Mouse (Mus musculus) liver, postnatal 0 days (tissue): ENCODE measurements around the gene Ntn4. TPM values are rescaled to one million over a fixed set of nuclear protein-coding genes. Genes with fewer than 3 reads are reported as not detected.
A peak's percentile ranks its signal among the peaks of the same experiment; 100 is the strongest.

Source experiments
- ATAC-seq: fragments of 200-750 bp; cut with Nextera tagmentation; 2 replicates; pipeline ENCODE4 v1.8.0; 2017; ENCODE audit warnings: mild to moderate bottlenecking, moderate library complexity
- DNase-seq: peaks from one replicate; pipeline ENCODE4 v3.0.0-alpha.2; 2016
- H3K27ac ChIP-seq: fragments of 300-500 bp; sonication (generic); 2 replicates; pipeline ENCODE4 v1.5.1; 2014; ENCODE audit warnings: antibody characterized with exemption, moderate library complexity, mild to moderate bottlenecking, low read depth
- H3K27me3 ChIP-seq: fragments of 300-500 bp; sonication (generic); 2 replicates; pipeline ENCODE4 v1.6.1; 2014; ENCODE audit warnings: low read length, control low read depth, mixed read lengths; ENCODE audit not compliant: insufficient read depth
- H3K36me3 ChIP-seq: fragments of 300-500 bp; sonication (generic); replicated peaks from 2 replicates; pipeline ENCODE4 v1.6.1; 2014; ENCODE audit warnings: mild to moderate bottlenecking, control low read depth, low read length, moderate library complexity, mixed read lengths; ENCODE audit not compliant: insufficient read depth
- H3K4me1 ChIP-seq: fragments of 300-500 bp; sonication (generic); 2 replicates; pipeline ENCODE4 v1.6.1; 2014; ENCODE audit warnings: antibody characterized with exemption, mild to moderate bottlenecking, control low read depth; ENCODE audit not compliant: insufficient read depth
- H3K4me2 ChIP-seq: fragments of 300-500 bp; sonication (generic); 2 replicates; pipeline ENCODE4 v1.6.1; 2014; ENCODE audit warnings: low read depth, mild to moderate bottlenecking, low read length, moderate library complexity, mixed read lengths
- H3K4me3 ChIP-seq: fragments of 300-500 bp; sonication (generic); 2 replicates; pipeline ENCODE4 v1.5.1; 2014; ENCODE audit warnings: low read depth, low read length
- H3K9ac ChIP-seq: fragments of 300-500 bp; sonication (generic); replicated peaks from 2 replicates; pipeline ENCODE4 v1.6.1; 2014; ENCODE audit warnings: mild to moderate bottlenecking, moderate library complexity
- H3K9me3 ChIP-seq: fragments of 300-500 bp; sonication (generic); 2 replicates; pipeline ENCODE4 v1.6.1; 2016; ENCODE audit warnings: mild to moderate bottlenecking, control low read depth, low read length, mixed read lengths
- CTCF ChIP-seq: sonication (generic); IDR thresholded peaks from 2 replicates; pipeline ENCODE4 v1.5.1; 2016; ENCODE audit warnings: antibody characterized with exemption, low read depth
- EP300 ChIP-seq: IDR thresholded peaks from 2 replicates; pipeline ENCODE4 v1.6.1; 2016; ENCODE audit warnings: antibody characterized with exemption, low read depth, mild to moderate bottlenecking
- WGBS: fragments of 180-500 bp; shearing (Covaris S2); extraction: QIAGEN DNeasy Blood & Tissue Kit; methylation state at CpG from one replicate; pipeline ENCODE4 v1.1.7; 2014; ENCODE audit not compliant: insufficient replicate concordance; 5-methylcytosine and 5-hydroxymethylcytosine counted together
- polyA plus RNA-seq: library from polyadenylated mRNA; unstranded; fragments of >200 nt; fragmentation: Nextera tagmentation; extraction: Ambion mirVana; gene quantifications from 2 replicates; pipeline ENCODE4 v1.2.1, GENCODE M21; 2015

Gene Ntn4
- polyA plus RNA-seq, 1 experiment from 2014 or later = 0.74 TPM

- Histone ChIP-seq H3K4me1 (peaks cover 2% of the 10 kb centered on the region), H3K27ac (no peak overlapping the region), H3K9me3 (no peaks in the 10 kb centered on the region), H3K36me3 (no peaks in the 10 kb centered on the region), H3K9ac (no peak overlapping the region), H3K4me2 (no peak overlapping the region), H3K4me3 (no peak overlapping the region), H3K27me3 (no peaks in the 10 kb centered on the region)
- ATAC-seq (no peak), DNase-seq (no peak)
- no peak for TF ChIP-seq EP300
- TF ChIP-seq CTCF = no peak
- 47% methylated on average over 6 of the region's 6 CpGs for WGBS
Observed at GRCm38 (mm10) chr10:93742598-93742997, 102.1 kb downstream of the Ntn4 start.

GRCm38 (mm10) chr10:93749267-93750192, 109.0 kb downstream of the Ntn4 start:
- Histone ChIP-seq H3K4me2 (peak overlapping the region; percentile 22; the same call in 1 of the 2 replicates), H3K9me3 (no peaks in the 10 kb centered on the region), H3K27me3 (no peaks in the 10 kb centered on the region), H3K4me3 (no peak overlapping the region), H3K27ac (no peak overlapping the region), H3K9ac (no peak overlapping the region), H3K36me3 (no peaks in the 10 kb centered on the region), H3K4me1 (no peaks in the 10 kb centered on the region)
- peak; percentile 57; the same call in 1 of the 2 replicates for TF ChIP-seq EP300
- TF ChIP-seq CTCF = no peak
- DNase-seq = no peak
- 40% methylated on average over 21 of the region's 21 CpGs for WGBS
- ATAC-seq = peak; percentile 73

GRCm38 (mm10) chr10:93751302-93751701, 110.8 kb downstream of the Ntn4 start:
- H3K27me3 ChIP-seq = no peaks in the 10 kb centered on the region
- no peaks in the 10 kb centered on the region for H3K36me3 ChIP-seq
- H3K9ac ChIP-seq = no peak overlapping the region
- ATAC-seq = no peak
- no peaks in the 10 kb centered on the region for H3K4me1 ChIP-seq
- no peak for TF ChIP-seq EP300
- no peak for TF ChIP-seq CTCF
- no peak for DNase-seq
- H3K4me2 ChIP-seq = no peak overlapping the region
- no peak overlapping the region for H3K27ac ChIP-seq
- WGBS = 84% methylated on average over 14 of the region's 14 CpGs
- H3K9me3 ChIP-seq = no peaks in the 10 kb centered on the region
- H3K4me3 ChIP-seq = no peak overlapping the region

- Histone ChIP-seq H3K36me3 (no peaks in the 10 kb centered on the region), H3K9ac (no peak overlapping the region), H3K4me3 (no peak overlapping the region), H3K27me3 (no peaks in the 10 kb centered on the region), H3K4me1 (no peaks in the 10 kb centered on the region), H3K4me2 (no peak overlapping the region), H3K27ac (no peak overlapping the region), H3K9me3 (no peaks in the 10 kb centered on the region)
- DNase-seq (no peak), ATAC-seq (no peak)
- WGBS = 71% methylated on average over 13 of the region's 13 CpGs
- TF ChIP-seq CTCF = no peak
- no peak for TF ChIP-seq EP300
Observed at GRCm38 (mm10) chr10:93753711-93754391, 113.4 kb downstream of the Ntn4 start.

DNA sequence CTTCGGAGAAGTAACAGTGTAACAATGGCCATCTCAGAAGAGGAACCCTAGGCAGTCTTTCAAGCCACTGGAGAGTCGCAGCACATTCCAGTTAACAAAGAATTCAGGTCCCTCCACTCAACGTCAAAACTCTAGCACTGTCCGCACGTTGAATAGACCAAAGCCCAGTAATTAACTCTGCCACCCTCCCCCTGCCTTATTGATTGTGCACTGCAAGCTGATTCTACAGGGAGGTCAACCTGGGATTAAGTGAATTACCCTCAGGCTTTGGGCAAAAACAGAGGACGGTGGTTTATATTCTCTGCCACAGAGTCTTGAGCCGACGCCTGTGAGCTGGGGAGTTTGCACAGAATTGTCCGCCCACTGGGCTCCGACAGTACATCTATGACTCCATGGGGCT, 115.7 kb downstream of the Ntn4 start:
- DNase-seq (no peak), ATAC-seq (no peak)
- no peak overlapping the region for H3K9ac ChIP-seq
- no peaks in the 10 kb centered on the region for H3K36me3 ChIP-seq
- H3K4me3 ChIP-seq = no peak overlapping the region
- 78% methylated on average over 10 of the region's 10 CpGs for WGBS
- no peaks in the 10 kb centered on the region for H3K27me3 ChIP-seq
- no peak overlapping the region for H3K4me2 ChIP-seq
- H3K4me1 ChIP-seq = no peaks in the 10 kb centered on the region
- TF ChIP-seq CTCF = no peak
- TF ChIP-seq EP300 = no peak
- no peaks in the 10 kb centered on the region for H3K9me3 ChIP-seq
- H3K27ac ChIP-seq = no peak overlapping the region

DNA sequence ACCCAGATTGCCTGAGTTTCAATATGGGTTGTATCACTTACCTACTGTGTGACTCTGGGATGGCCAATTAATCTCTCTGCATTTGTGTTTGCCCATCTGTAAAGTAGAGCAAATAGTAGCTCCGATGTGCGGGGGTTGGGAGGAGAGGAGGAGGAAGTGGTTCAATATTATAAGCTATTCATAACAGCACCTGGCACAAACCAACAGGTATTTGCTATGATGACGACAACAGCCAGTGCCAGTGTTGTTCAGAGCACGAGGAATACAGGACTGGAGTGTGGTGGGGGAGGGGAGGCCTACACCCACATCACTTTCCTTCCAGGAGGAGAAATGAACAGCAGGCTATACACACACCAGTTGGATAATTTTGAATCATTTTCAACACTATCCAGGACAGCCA, 119.2 kb downstream of the Ntn4 start:
- Histone ChIP-seq H3K27ac (no peak overlapping the region), H3K4me1 (no peaks in the 10 kb centered on the region), H3K4me3 (no peak overlapping the region), H3K27me3 (no peaks in the 10 kb centered on the region), H3K9ac (no peak overlapping the region), H3K4me2 (no peak overlapping the region), H3K9me3 (no peaks in the 10 kb centered on the region), H3K36me3 (no peaks in the 10 kb centered on the region)
- no peak for DNase-seq
- no peak for TF ChIP-seq CTCF
- TF ChIP-seq EP300 = no peak
- no peak for ATAC-seq
- 60% methylated on average over 4 of the region's 4 CpGs for WGBS
